ENCODE assay signal across 10 mouse cellular contexts in genomic region chr9:40358408-40358896, GRCm38 (mm10).
A peak's percentile ranks its signal among the peaks of the same experiment; 100 is the strongest.
DNase-seq lines count a peak whose midpoint lies in the region; ATAC-seq lines count a peak whose summit lies in the region.
"Had no signal": no experiment of that assay in that cellular context is flagged by ENCODE, and none has a peak within 500 bp of the region (broad histone marks: within the 10 kb centered on the region; RNA-seq: fewer than 3 reads in every experiment).

No protein-coding gene starts in this region.

- no peak overlapping the region for H3K4me3 ChIP-seq in heart, embryonic 14.5 days (ENCODE audit: control insufficient read depth in 1 of 2, insufficient read depth in 1 of 2, low read depth in 1 of 2, low read length in 2 of 2)
- no peak overlapping the region for H3K4me3 ChIP-seq in forebrain, embryonic 15.5 days
- H3K4me3 ChIP-seq in midbrain, embryonic 11.5 days (ENCODE audit: low read depth, low read length): no peak overlapping the region
- H3K4me3 ChIP-seq: liver, embryonic 13.5 days had no signal

- H3K4me1 ChIP-seq in heart, embryonic 14.5 days (ENCODE audit: control insufficient read depth in 2 of 2, insufficient read depth in 2 of 2, low read length in 2 of 2): peaks cover 12 to 20% of the 10 kb centered on the region in 2 experiments
- peaks cover 12% of the 10 kb centered on the region for H3K4me1 ChIP-seq in forebrain, embryonic 15.5 days
- peaks cover 4% of the 10 kb centered on the region for H3K4me1 ChIP-seq in midbrain, embryonic 11.5 days (ENCODE audit: control insufficient read depth, insufficient read depth, low read length)
- H3K4me1 ChIP-seq: liver, embryonic 13.5 days had no signal

- no peak overlapping the region for H3K27ac ChIP-seq in heart, embryonic 14.5 days (replicated peaks in 1 of 2; ENCODE audit: control insufficient read depth in 1 of 2, insufficient read depth in 1 of 2, low read depth in 2 of 2, low read length in 2 of 2)
- 0 out of 2 replicates have a peak overlapping the region, but pooled peaks have one; percentile 17 for H3K27ac ChIP-seq in forebrain, embryonic 15.5 days (replicated peaks)
- no peak overlapping the region for H3K27ac ChIP-seq in midbrain, embryonic 11.5 days (ENCODE audit: low read depth, low read length)
- H3K27ac ChIP-seq: liver, embryonic 13.5 days had no signal

- peak overlapping the region; percentile 26; the same call in 1 of the 2 replicates for H3K4me2 ChIP-seq in heart, embryonic 14.5 days (ENCODE audit: low read length)
- peak overlapping the region; percentile 26 for H3K4me2 ChIP-seq in forebrain, embryonic 15.5 days (replicated peaks)
- no peak overlapping the region for H3K4me2 ChIP-seq in midbrain, embryonic 11.5 days
- H3K4me2 ChIP-seq: liver, embryonic 13.5 days had no signal

- H3K27me3 ChIP-seq in heart, embryonic 14.5 days (ENCODE audit: control insufficient read depth, insufficient read depth, low read length): no peaks in the 10 kb centered on the region
- no peaks in the 10 kb centered on the region for H3K27me3 ChIP-seq in forebrain, embryonic 15.5 days
- H3K27me3 ChIP-seq in midbrain, embryonic 11.5 days (ENCODE audit: control insufficient read depth, insufficient read depth, low read length): no peaks in the 10 kb centered on the region
- H3K27me3 ChIP-seq: liver, embryonic 13.5 days had no signal

- H3K36me3 ChIP-seq in heart, embryonic 14.5 days (ENCODE audit: control insufficient read depth, insufficient read depth, low read length): no peaks in the 10 kb centered on the region
- H3K36me3 ChIP-seq in forebrain, embryonic 15.5 days: no peaks in the 10 kb centered on the region
- H3K36me3 ChIP-seq in midbrain, embryonic 11.5 days (ENCODE audit: control insufficient read depth, insufficient read depth, low read length): no peaks in the 10 kb centered on the region
- H3K36me3 ChIP-seq: liver, embryonic 13.5 days had no signal

- DNase-seq in heart, adult 11 months: no peak
- peak; percentile 66 to 71 for DNase-seq in cerebellum, adult 18-20 months
- no peak for DNase-seq in midbrain, embryonic 11.5 days (ENCODE audit: low spot score, missing footprints)
- no peak for DNase-seq in embryo, embryonic 10.5 days (ENCODE audit: low spot score)
- DNase-seq in adrenal gland, adult 8-10 months: no peak
- DNase-seq: heart, postnatal 36 days; liver, embryonic 13.5 days had no signal

- WGBS in heart, embryonic 14.5 days: 41% methylated on average over 8 of the region's 8 CpGs
- WGBS in forebrain, embryonic 15.5 days: 10% methylated on average over 8 of the region's 8 CpGs
- WGBS in midbrain, embryonic 11.5 days: 28% methylated on average over 8 of the region's 8 CpGs

- H3K9ac ChIP-seq in heart, embryonic 14.5 days (ENCODE audit: low read length): no peak overlapping the region
- H3K9ac ChIP-seq in forebrain, embryonic 15.5 days (replicated peaks): no peak overlapping the region
- H3K9ac ChIP-seq in midbrain, embryonic 11.5 days (ENCODE audit: low read length): no peak overlapping the region
- H3K9ac ChIP-seq: liver, embryonic 13.5 days had no signal

- H3K9me3 ChIP-seq in heart, embryonic 14.5 days (ENCODE audit: control insufficient read depth, low read length): no peaks in the 10 kb centered on the region
- H3K9me3 ChIP-seq in forebrain, embryonic 15.5 days: no peaks in the 10 kb centered on the region
- no peaks in the 10 kb centered on the region for H3K9me3 ChIP-seq in midbrain, embryonic 11.5 days (ENCODE audit: control insufficient read depth, low read length)
- H3K9me3 ChIP-seq: liver, embryonic 13.5 days had no signal

- 0 out of 2 replicates have a peak, but pooled peaks have one; percentile 3 for ATAC-seq in heart, embryonic 14.5 days (ENCODE audit: insufficient number of reproducible peaks, insufficient read depth, low FRiP score, low read depth)
- peak; percentile 64 for ATAC-seq in forebrain, embryonic 15.5 days (replicated peaks)
- peak; percentile 50; the same call in 1 of the 2 replicates for ATAC-seq in midbrain, embryonic 11.5 days (ENCODE audit: low FRiP score)
- no peak for ATAC-seq in erythroid progenitor cell, adult 5-6 weeks (replicated peaks; ENCODE audit: low FRiP score, poor library complexity, severe bottlenecking)

Comparison
In these comparisons a context has a peak if more than half of its experiments do, and no peak if none do; other contexts are left out.
1. DNase-seq: peak in cerebellum, adult 18-20 months (2 of 2); none in heart, adult 11 months (single experiment), midbrain, embryonic 11.5 days (single experiment), embryo, embryonic 10.5 days (single experiment) and adrenal gland, adult 8-10 months (single experiment).